ENCODE assay signal across 7 mouse cellular contexts in genomic region chr1:37029154-37029907, GRCm38 (mm10). TPM values are rescaled to one million over a fixed set of nuclear protein-coding genes. Genes with fewer than 3 reads are reported as not detected.
DNase-seq lines count a peak whose midpoint lies in the region; ATAC-seq and TF ChIP-seq lines count a peak whose summit lies in the region.

No protein-coding gene starts in this region.

- peak overlapping the region; percentile 81 for H3K4me2 ChIP-seq in limb, embryonic 14.5 days (replicated peaks; ENCODE audit: low read depth, low read length, severe bottlenecking)
- peak overlapping the region; percentile 81 for H3K4me2 ChIP-seq in midbrain, embryonic 15.5 days

- H3K9ac ChIP-seq in limb, embryonic 14.5 days (ENCODE audit: low read depth, low read length, severe bottlenecking) = peak overlapping the region; percentile 51
- peak overlapping the region; percentile 41 for H3K9ac ChIP-seq in midbrain, embryonic 15.5 days

- ATAC-seq in limb, embryonic 14.5 days (ENCODE audit: low FRiP score, low read depth) = peak; percentile 96
- peak; percentile 98 for ATAC-seq in midbrain, embryonic 15.5 days (replicated peaks)

- 0 out of 2 replicates have a peak, but pooled peaks cover 1% of the 10 kb centered on the region for H3K27me3 ChIP-seq in kidney, adult 2 months (replicated peaks; ENCODE audit: control insufficient read depth, insufficient read depth, low read length)
- H3K27me3 ChIP-seq in limb, embryonic 14.5 days (ENCODE audit: control insufficient read depth, insufficient read depth, low read length) = 0 out of 2 replicates have a peak, but pooled peaks cover 3% of the 10 kb centered on the region
- no peaks in the 10 kb centered on the region for H3K27me3 ChIP-seq in midbrain, embryonic 15.5 days (replicated peaks)

- no peak for TF ChIP-seq CTCF in kidney, adult 2 months (conservative IDR thresholded peaks at IDR 0.05; ENCODE audit: insufficient read depth, insufficient read length, low read depth, low read length)

- peak; percentile 57 to 78 for DNase-seq in adrenal gland, adult (ENCODE audit: inconsistent age in 2 of 2, low spot score in 1 of 2)
- DNase-seq in embryo, embryonic 9.5 days (ENCODE audit: extremely low spot score) = peak; percentile 89
- peak; percentile 83 to 84 for DNase-seq in heart, adult 18-20 months
- DNase-seq in kidney, adult 2 months = peak; percentile 42
- peak; percentile 81 for DNase-seq in limb, embryonic 14.5 days (ENCODE audit: low spot score)
- peak; percentile 35 to 60 for DNase-seq in spleen, adult 18-20 months

- 5% methylated on average over 26 of the region's 26 CpGs for WGBS in kidney, adult 2 months
- WGBS in limb, embryonic 14.5 days = 4% methylated on average over 26 of the region's 26 CpGs
- WGBS in midbrain, embryonic 15.5 days = 3% methylated on average over 26 of the region's 26 CpGs

- H3K9me3 ChIP-seq in limb, embryonic 14.5 days (ENCODE audit: control insufficient read depth, low read length) = no peaks in the 10 kb centered on the region
- H3K9me3 ChIP-seq in midbrain, embryonic 15.5 days = no peaks in the 10 kb centered on the region

- peaks cover 3% of the 10 kb centered on the region; the same call in 1 of the 2 replicates for H3K4me1 ChIP-seq in kidney, adult 2 months (ENCODE audit: control insufficient read depth, insufficient read depth, low read length)
- 0 out of 2 replicates have a peak, but pooled peaks cover 3% of the 10 kb centered on the region for H3K4me1 ChIP-seq in limb, embryonic 14.5 days (ENCODE audit: control insufficient read depth, insufficient read depth, low read length)
- peaks cover 9% of the 10 kb centered on the region for H3K4me1 ChIP-seq in midbrain, embryonic 15.5 days

- TF ChIP-seq POLR2A in kidney, adult 2 months (IDR thresholded peaks at IDR 0.05; ENCODE audit: low read depth, low read length) = no peak
- TF ChIP-seq POLR2A in limb, embryonic 14.5 days (IDR thresholded peaks at IDR 0.05; ENCODE audit: borderline replicate concordance, extremely low read depth, insufficient read depth, insufficient read length) = no peak

- no peak overlapping the region for H3K27ac ChIP-seq in kidney, adult 2 months (ENCODE audit: insufficient read depth, low read depth, low read length)
- H3K27ac ChIP-seq in limb, embryonic 14.5 days (replicated peaks; ENCODE audit: low read depth, low read length) = no peak overlapping the region; the same call in 1 of the 2 replicates
- peak overlapping the region; percentile 55 for H3K27ac ChIP-seq in midbrain, embryonic 15.5 days

- H3K36me3 ChIP-seq in kidney, adult 2 months (ENCODE audit: control insufficient read depth, insufficient read depth, low read length) = no peaks in the 10 kb centered on the region
- no peaks in the 10 kb centered on the region for H3K36me3 ChIP-seq in limb, embryonic 14.5 days (ENCODE audit: control insufficient read depth, insufficient read depth, low read length)
- H3K36me3 ChIP-seq in midbrain, embryonic 15.5 days (replicated peaks) = no peaks in the 10 kb centered on the region

- H3K4me3 ChIP-seq in kidney, adult 2 months (ENCODE audit: insufficient read depth, low read depth, low read length) = peak overlapping the region; percentile 23
- H3K4me3 ChIP-seq in limb, embryonic 14.5 days (replicated peaks; ENCODE audit: low read length) = peak overlapping the region; percentile 45
- H3K4me3 ChIP-seq in midbrain, embryonic 15.5 days = peak overlapping the region; percentile 58

RNA-seq across cellular contexts. Expression of gene Vwa3b, which starts 2.9 kb away (rescaled TPM):
- 1 to 10 TPM in 1 of 2 experiments, under 1 TPM in 1; 0.50 to 1.1 TPM for total RNA-seq in heart, adult 18-20 months (2021)
- 0.14 and 0.34 TPM in 2 replicates for polyA plus RNA-seq in kidney, adult 2 months (2012; rRNA removed)
- 0.33 and 1.0 TPM in 2 replicates for polyA plus RNA-seq in limb, embryonic 14.5 days (2012; rRNA removed)
- 1.2 and 1.6 TPM in 2 replicates for polyA plus RNA-seq in limb, embryonic 14.5 days (2014; fragmentation: Nextera tagmentation; extraction: Ambion mirVana)
- 0.66 and 1.3 TPM in 2 replicates for polyA plus RNA-seq in midbrain, embryonic 15.5 days (2015; fragmentation: Nextera tagmentation; extraction: Ambion mirVana)
